Mouse (Mus musculus): ENCODE data around the gene Fam187b. TPM values are rescaled to one million over a fixed set of nuclear protein-coding genes. Genes with fewer than 3 reads are reported as not detected.

Gene Fam187b
- polyA plus RNA-seq, 1 experiment from 2014 or later, result 0.78 TPM

- H3K4me2 ChIP-seq (replicated peaks), result no peak overlapping the region
- no peak overlapping the region for H3K9ac ChIP-seq
- no peaks in the 10 kb centered on the region; the same call in 1 of the 2 replicates for H3K9me3 ChIP-seq
- no peaks in the 10 kb centered on the region for H3K36me3 ChIP-seq
- no peaks in the 10 kb centered on the region for H3K27me3 ChIP-seq
- ATAC-seq (ENCODE audit: low FRiP score, low read depth), result no peak
- no peak overlapping the region for H3K27ac ChIP-seq
- WGBS, result 84% methylated on average over 4 of the region's 4 CpGs
- no peak overlapping the region for H3K4me3 ChIP-seq
- no peaks in the 10 kb centered on the region for H3K4me1 ChIP-seq
Measured at GRCm38 (mm10) chr7:30988519-30989162, 15.1 kb downstream of the Fam187b start.

GRCm38 (mm10) chr7:30992148-30992547 is 18.6 kb downstream of the Fam187b start:
- ATAC-seq (ENCODE audit: low FRiP score, low read depth), result no peak
- no peaks in the 10 kb centered on the region for H3K27me3 ChIP-seq
- H3K9me3 ChIP-seq, result peaks cover 15% of the 10 kb centered on the region; the same call in 1 of the 2 replicates
- no peak overlapping the region for H3K4me2 ChIP-seq (replicated peaks)
- 73% methylated on average over 5 of the region's 5 CpGs for WGBS
- peaks cover 4% of the 10 kb centered on the region; the same call in 1 of the 2 replicates for H3K4me1 ChIP-seq
- H3K27ac ChIP-seq, result no peak overlapping the region
- H3K36me3 ChIP-seq, result no peaks in the 10 kb centered on the region
- H3K4me3 ChIP-seq, result no peak overlapping the region
- H3K9ac ChIP-seq, result no peak overlapping the region

- H3K27ac ChIP-seq, result 0 out of 2 replicates have a peak overlapping the region, but pooled peaks have one; percentile 22
- H3K27me3 ChIP-seq, result no peaks in the 10 kb centered on the region
- H3K9me3 ChIP-seq, result peaks cover 15% of the 10 kb centered on the region; the same call in 1 of the 2 replicates
- no peak overlapping the region for H3K9ac ChIP-seq
- ATAC-seq (ENCODE audit: low FRiP score, low read depth), result no peak
- no peak overlapping the region for H3K4me2 ChIP-seq (replicated peaks)
- H3K36me3 ChIP-seq, result no peaks in the 10 kb centered on the region
- peaks cover 4% of the 10 kb centered on the region; the same call in 1 of the 2 replicates for H3K4me1 ChIP-seq
- 63% methylated on average over 5 of the region's 5 CpGs for WGBS
- H3K4me3 ChIP-seq, result no peak overlapping the region
Measured at GRCm38 (mm10) chr7:30993986-30994385, 20.4 kb downstream of the Fam187b start.

DNA sequence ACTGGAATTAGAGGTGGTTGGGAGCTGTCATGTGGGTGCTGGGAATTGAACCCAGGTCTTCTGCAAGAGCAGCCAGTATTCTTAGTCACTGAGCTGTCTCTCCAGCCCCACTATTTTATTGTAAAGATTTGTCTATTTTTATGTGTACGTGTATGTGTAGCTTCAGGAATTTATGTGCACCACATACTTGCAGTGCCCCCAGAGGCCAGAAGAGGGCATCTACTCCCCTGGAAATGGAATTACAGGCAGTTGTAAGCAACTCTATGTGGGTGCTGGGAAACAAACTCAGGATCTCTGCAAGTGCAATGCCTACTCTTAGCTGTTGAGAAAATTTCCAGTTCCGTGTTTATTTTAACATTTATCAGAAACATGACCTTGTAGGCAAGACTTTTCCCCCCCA is 22.9 kb downstream of the Fam187b start:
- Histone ChIP-seq H3K4me1 (peaks cover 20% of the 10 kb centered on the region), H3K9ac (no peak overlapping the region), H3K27me3 (no peaks in the 10 kb centered on the region), H3K9me3 (peaks cover 15% of the 10 kb centered on the region; the same call in 1 of the 2 replicates), H3K27ac (no peak overlapping the region), H3K36me3 (no peaks in the 10 kb centered on the region), H3K4me3 (no peak overlapping the region), H3K4me2 (replicated peaks) (no peak overlapping the region)
- ATAC-seq (ENCODE audit: low FRiP score, low read depth), result no peak
- 89% methylated on average over 2 of the region's 2 CpGs for WGBS

- Histone ChIP-seq H3K36me3 (no peaks in the 10 kb centered on the region), H3K27me3 (no peaks in the 10 kb centered on the region), H3K4me1 (peaks cover 16% of the 10 kb centered on the region), H3K27ac (peak overlapping the region; percentile 52; the same call in 1 of the 2 replicates), H3K4me2 (replicated peaks) (peak overlapping the region; percentile 44), H3K9ac (no peak overlapping the region; the same call in 1 of the 2 replicates), H3K9me3 (peaks cover 17% of the 10 kb centered on the region; the same call in 1 of the 2 replicates), H3K4me3 (no peak overlapping the region)
- 8% methylated on average over 7 of the region's 7 CpGs for WGBS
- ATAC-seq (ENCODE audit: low FRiP score, low read depth), result peak; percentile 78
Measured at GRCm38 (mm10) chr7:31000505-31001020, 27.0 kb downstream of the Fam187b start.

DNA sequence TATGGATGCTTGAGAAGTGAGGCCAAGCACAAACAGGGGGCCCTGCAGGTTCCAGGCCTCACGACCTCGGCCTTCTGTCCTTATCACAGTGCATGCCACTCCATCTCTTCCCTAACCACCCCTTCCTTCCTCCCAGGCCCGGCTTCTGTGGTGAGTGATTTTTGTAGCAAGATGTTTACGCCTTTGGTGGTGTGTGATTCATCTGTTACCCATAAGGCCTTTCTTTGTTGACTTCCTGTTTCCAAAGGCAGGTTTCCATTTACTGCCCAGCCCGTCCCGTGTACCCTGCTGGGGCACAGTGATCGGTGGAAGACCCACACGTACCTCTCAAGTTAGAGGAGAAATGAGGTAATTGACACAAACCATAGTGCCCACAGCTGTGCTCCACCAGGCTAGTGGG is 29.1 kb downstream of the Fam187b start:
- H3K9me3 ChIP-seq, result peaks cover 3% of the 10 kb centered on the region; the same call in 1 of the 2 replicates
- peaks cover 16% of the 10 kb centered on the region for H3K4me1 ChIP-seq
- H3K4me2 ChIP-seq (replicated peaks), result no peak overlapping the region
- WGBS, result 68% methylated on average over 8 of the region's 8 CpGs
- H3K9ac ChIP-seq, result no peak overlapping the region
- no peaks in the 10 kb centered on the region for H3K27me3 ChIP-seq
- ATAC-seq (ENCODE audit: low FRiP score, low read depth), result no peak
- H3K4me3 ChIP-seq, result no peak overlapping the region
- H3K27ac ChIP-seq, result no peak overlapping the region
- H3K36me3 ChIP-seq, result no peaks in the 10 kb centered on the region

GRCm38 (mm10) chr7:31007775-31008174 is 34.2 kb downstream of the Fam187b start:
- H3K27ac ChIP-seq, result no peak overlapping the region
- 0 out of 2 replicates have a peak, but pooled peaks cover 3% of the 10 kb centered on the region for H3K9me3 ChIP-seq
- no peak overlapping the region for H3K4me2 ChIP-seq (replicated peaks)
- H3K36me3 ChIP-seq, result no peaks in the 10 kb centered on the region
- no peak overlapping the region for H3K4me3 ChIP-seq
- ATAC-seq (ENCODE audit: low FRiP score, low read depth), result no peak
- WGBS, result 83% methylated on average over 1 of the region's 1 CpGs
- H3K9ac ChIP-seq, result no peak overlapping the region
- H3K27me3 ChIP-seq, result no peaks in the 10 kb centered on the region
- no peaks in the 10 kb centered on the region; the same call in 1 of the 2 replicates for H3K4me1 ChIP-seq

DNA sequence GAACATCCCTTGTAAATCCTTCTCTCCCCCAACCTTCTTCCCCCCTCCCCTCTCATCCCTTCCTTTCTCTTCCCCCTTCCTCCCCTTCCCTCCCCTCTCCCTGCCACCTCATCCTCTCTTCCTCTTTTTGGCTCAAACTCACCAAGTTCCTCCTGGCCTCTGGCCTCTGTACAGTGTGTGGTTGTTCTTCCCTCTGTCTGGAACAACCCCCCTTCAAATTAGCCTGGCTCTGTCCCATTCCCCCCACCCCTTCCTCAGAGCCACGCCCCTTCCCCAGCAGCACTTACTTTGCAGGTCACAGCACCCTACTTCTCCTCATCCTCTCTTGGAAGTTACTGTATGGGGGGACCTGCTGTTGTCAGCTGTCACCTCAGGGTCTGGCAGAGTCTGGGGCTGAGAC is 34.6 kb downstream of the Fam187b start:
- no peaks in the 10 kb centered on the region for H3K27me3 ChIP-seq
- ATAC-seq (ENCODE audit: low FRiP score, low read depth), result no peak
- H3K4me3 ChIP-seq, result no peak overlapping the region
- H3K36me3 ChIP-seq, result no peaks in the 10 kb centered on the region
- H3K27ac ChIP-seq, result no peak overlapping the region
- H3K4me2 ChIP-seq (replicated peaks), result no peak overlapping the region; the same call in 1 of the 2 replicates
- 44% methylated on average over 1 of the region's 1 CpGs for WGBS
- H3K9me3 ChIP-seq, result 0 out of 2 replicates have a peak, but pooled peaks cover 3% of the 10 kb centered on the region
- no peaks in the 10 kb centered on the region; the same call in 1 of the 2 replicates for H3K4me1 ChIP-seq
- no peak overlapping the region for H3K9ac ChIP-seq

DNA sequence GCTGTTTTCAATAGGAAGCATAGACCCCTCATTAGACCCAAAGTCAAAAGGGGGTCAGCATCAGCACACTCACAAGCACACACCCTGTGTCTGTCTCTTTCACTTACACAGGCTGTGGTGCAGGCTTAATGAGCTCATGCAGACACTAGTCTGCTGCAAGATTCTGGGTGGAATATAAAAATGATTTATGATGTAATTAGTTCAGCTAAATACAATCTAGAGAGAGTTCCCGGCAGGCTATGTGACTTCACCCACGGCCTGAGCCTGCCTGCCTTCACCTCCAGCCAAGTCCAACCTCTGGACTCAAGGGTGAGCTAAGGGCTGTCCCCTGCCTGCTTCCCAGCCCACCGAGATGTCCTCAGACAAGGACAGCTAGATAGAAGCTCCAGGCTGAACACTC is 35.3 kb downstream of the Fam187b start:
- Histone ChIP-seq H3K4me1 (no peaks in the 10 kb centered on the region; the same call in 1 of the 2 replicates), H3K27ac (no peak overlapping the region), H3K36me3 (no peaks in the 10 kb centered on the region), H3K4me2 (replicated peaks) (no peak overlapping the region), H3K9ac (no peak overlapping the region), H3K9me3 (0 out of 2 replicates have a peak, but pooled peaks cover 3% of the 10 kb centered on the region), H3K4me3 (no peak overlapping the region), H3K27me3 (no peaks in the 10 kb centered on the region)
- 0 out of 2 replicates have a peak, but pooled peaks have one; percentile 22 for ATAC-seq (ENCODE audit: low FRiP score, low read depth)
- 23% methylated on average over 3 of the region's 3 CpGs for WGBS

DNA sequence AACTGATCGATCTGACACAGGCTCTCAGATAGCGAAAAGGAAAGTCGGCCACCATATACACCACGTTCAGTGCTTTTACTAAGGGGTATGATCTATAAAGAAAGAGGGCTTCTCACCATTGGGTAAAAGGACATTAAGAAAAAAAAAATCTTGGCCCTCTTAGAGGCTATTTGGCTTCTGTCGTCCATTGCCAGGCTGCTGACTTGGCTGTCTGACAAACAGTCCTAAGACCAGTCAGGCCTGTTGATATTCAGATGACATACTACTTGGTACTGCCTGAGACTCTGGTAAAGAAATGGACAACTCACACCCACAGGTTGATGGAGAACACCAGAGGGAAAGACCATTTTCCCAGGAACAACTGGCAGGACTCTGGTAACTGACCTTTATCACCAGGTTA is 39.4 kb downstream of the Fam187b start:
- no peak overlapping the region for H3K4me3 ChIP-seq
- no peak overlapping the region for H3K27ac ChIP-seq
- H3K9me3 ChIP-seq, result no peaks in the 10 kb centered on the region
- ATAC-seq (ENCODE audit: low FRiP score, low read depth), result no peak
- WGBS, result 84% methylated on average over 5 of the region's 5 CpGs
- H3K4me1 ChIP-seq, result peaks cover 13% of the 10 kb centered on the region
- H3K9ac ChIP-seq, result no peak overlapping the region
- no peaks in the 10 kb centered on the region for H3K36me3 ChIP-seq
- no peak overlapping the region for H3K4me2 ChIP-seq (replicated peaks)
- no peaks in the 10 kb centered on the region for H3K27me3 ChIP-seq

GRCm38 (mm10) chr7:31017104-31017901 is 43.7 kb downstream of the Fam187b start:
- WGBS, result 29% methylated on average over 10 of the region's 10 CpGs
- no peak overlapping the region for H3K4me2 ChIP-seq (replicated peaks)
- peaks cover 15% of the 10 kb centered on the region for H3K4me1 ChIP-seq
- ATAC-seq (ENCODE audit: low FRiP score, low read depth), result peak; percentile 74
- H3K9me3 ChIP-seq, result no peaks in the 10 kb centered on the region
- H3K9ac ChIP-seq, result no peak overlapping the region
- no peak overlapping the region for H3K27ac ChIP-seq
- H3K27me3 ChIP-seq, result no peaks in the 10 kb centered on the region
- no peaks in the 10 kb centered on the region for H3K36me3 ChIP-seq
- no peak overlapping the region for H3K4me3 ChIP-seq

DNA sequence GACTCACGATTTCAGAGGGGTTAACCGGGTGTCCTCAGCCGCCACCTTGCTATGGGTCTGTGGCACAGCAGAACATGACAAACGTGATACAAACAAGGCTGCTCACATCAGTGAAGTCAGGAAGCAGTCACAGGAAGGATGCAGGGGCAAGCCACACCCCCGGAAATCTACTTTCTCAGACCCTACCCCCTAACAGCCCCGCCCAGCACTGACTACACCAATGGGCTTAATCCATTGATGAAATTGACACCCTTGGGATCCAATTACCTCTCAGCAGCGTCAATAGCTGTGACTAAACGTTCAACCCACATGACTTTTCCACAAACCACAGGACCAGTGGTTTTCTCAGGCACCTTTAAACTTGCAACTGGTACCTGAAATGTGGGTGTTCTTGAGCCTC is 55.0 kb downstream of the Fam187b start:
- H3K4me1 ChIP-seq, result peaks cover 4% of the 10 kb centered on the region; the same call in 1 of the 2 replicates
- H3K9ac ChIP-seq, result no peak overlapping the region
- H3K9me3 ChIP-seq, result no peaks in the 10 kb centered on the region
- ATAC-seq (ENCODE audit: low FRiP score, low read depth), result no peak
- H3K27me3 ChIP-seq, result no peaks in the 10 kb centered on the region
- H3K36me3 ChIP-seq, result no peaks in the 10 kb centered on the region
- H3K4me2 ChIP-seq (replicated peaks), result no peak overlapping the region
- H3K27ac ChIP-seq, result no peak overlapping the region
- H3K4me3 ChIP-seq, result no peak overlapping the region
- WGBS, result 75% methylated on average over 8 of the region's 8 CpGs
